Mouse (Mus musculus): Measurements from ENCODE around the gene Jak3.

GRCm38 (mm10) chr8:71670198-71670597 lies 5.9 kb upstream of the Jak3 start:
- TF ChIP-seq CTCF (IDR thresholded peaks at IDR 0.05; ENCODE audit: low read depth) (no peak), EP300 (IDR thresholded peaks at IDR 0.05; ENCODE audit: low read depth) (no peak)
